24 mouse cellular contexts compared by ENCODE assay signal in the genomic region with DNA sequence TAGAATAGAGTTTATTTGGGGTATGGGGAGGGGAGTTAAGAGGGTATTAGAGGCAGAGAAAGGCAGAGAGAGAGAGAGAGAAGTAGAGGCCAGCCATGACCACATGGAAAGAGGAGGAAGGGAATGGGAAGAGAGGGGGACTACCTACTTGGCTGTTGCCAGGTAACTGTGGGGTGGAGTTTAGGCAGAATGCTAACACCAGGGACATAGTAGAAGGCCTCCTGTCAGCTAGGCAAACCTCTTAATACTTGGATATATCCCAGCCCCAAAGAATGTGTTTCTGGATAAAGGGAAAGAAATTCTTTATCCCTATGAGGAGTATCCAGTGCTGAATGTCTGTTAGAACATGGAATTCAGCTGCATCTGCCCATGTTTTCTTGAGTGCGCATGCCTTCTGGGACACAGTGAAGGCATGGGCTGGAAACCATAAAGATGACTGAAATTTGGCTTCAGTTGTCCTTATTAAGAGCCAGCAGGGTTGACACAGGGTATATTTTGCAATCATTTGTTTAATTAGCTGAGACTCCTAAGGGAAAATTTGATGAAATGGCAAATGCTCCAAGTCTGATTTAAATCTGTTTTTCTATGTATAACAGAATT.
DNase-seq lines count a peak whose midpoint lies in the region; ATAC-seq and TF ChIP-seq lines count a peak whose summit lies in the region.
"Had no signal": no experiment of that assay in that cellular context is flagged by ENCODE, and none has a peak within 500 bp of the region (broad histone marks: within the 10 kb centered on the region; RNA-seq: fewer than 3 reads in every experiment).

No protein-coding gene starts in this region.

- 49% methylated on average over 1 of the region's 1 CpGs for WGBS in forebrain, postnatal 0 days
- WGBS in forebrain, embryonic 13.5 days: 84% methylated on average over 1 of the region's 1 CpGs
- 85% methylated on average over 1 of the region's 1 CpGs for WGBS in lung, embryonic 14.5 days
- 90% methylated on average over 1 of the region's 1 CpGs for WGBS in midbrain, postnatal 0 days
- 91% methylated on average over 1 of the region's 1 CpGs for WGBS in midbrain, embryonic 14.5 days

- H3K4me1 ChIP-seq in forebrain, postnatal 0 days (ENCODE audit: insufficient read depth): no peaks in the 10 kb centered on the region
- H3K4me1 ChIP-seq in forebrain, embryonic 13.5 days: no peaks in the 10 kb centered on the region
- no peaks in the 10 kb centered on the region for H3K4me1 ChIP-seq in lung, embryonic 14.5 days (ENCODE audit: insufficient read depth)
- H3K4me1 ChIP-seq in midbrain, postnatal 0 days (ENCODE audit: insufficient read depth, low read length): no peaks in the 10 kb centered on the region
- no peaks in the 10 kb centered on the region for H3K4me1 ChIP-seq in midbrain, embryonic 14.5 days (ENCODE audit: control insufficient read depth, insufficient read depth, low read length)
- H3K4me1 ChIP-seq: liver, embryonic 15.5 days had no signal

- no peaks in the 10 kb centered on the region for H3K36me3 ChIP-seq in forebrain, postnatal 0 days (ENCODE audit: insufficient read depth)
- no peaks in the 10 kb centered on the region for H3K36me3 ChIP-seq in forebrain, embryonic 13.5 days (ENCODE audit: poor library complexity, severe bottlenecking)
- H3K36me3 ChIP-seq in lung, embryonic 14.5 days (ENCODE audit: insufficient read depth): no peaks in the 10 kb centered on the region
- H3K36me3 ChIP-seq in midbrain, postnatal 0 days (ENCODE audit: insufficient read depth, low read length): no peaks in the 10 kb centered on the region
- no peaks in the 10 kb centered on the region for H3K36me3 ChIP-seq in midbrain, embryonic 14.5 days (ENCODE audit: control insufficient read depth, insufficient read depth, low read length)
- H3K36me3 ChIP-seq: G1E; heart, embryonic 15.5 days; kidney, embryonic 15.5 days; limb, embryonic 13.5 days; liver, embryonic 15.5 days had no signal

- H3K27ac ChIP-seq in forebrain, postnatal 0 days (ENCODE audit: low read depth, low read length): no peak overlapping the region
- no peak overlapping the region for H3K27ac ChIP-seq in forebrain, embryonic 13.5 days
- no peak overlapping the region for H3K27ac ChIP-seq in lung, embryonic 14.5 days (ENCODE audit: low read depth)
- no peak overlapping the region for H3K27ac ChIP-seq in midbrain, postnatal 0 days (ENCODE audit: low read depth, low read length)
- H3K27ac ChIP-seq in midbrain, embryonic 14.5 days (replicated peaks; ENCODE audit: low read depth, low read length): no peak overlapping the region
- H3K27ac ChIP-seq in gastrocnemius, adult 2 months: no peak overlapping the region
- H3K27ac ChIP-seq: heart, embryonic 15.5 days; kidney, embryonic 15.5 days; limb, embryonic 13.5 days; liver, embryonic 15.5 days had no signal

- intact Hi-C loops in gastrocnemius, adult 2 months (cut with DNase I): no loop called here

- no peaks in the 10 kb centered on the region for H3K9me3 ChIP-seq in forebrain, postnatal 0 days (ENCODE audit: low read length)
- H3K9me3 ChIP-seq in forebrain, embryonic 13.5 days (replicated peaks): no peaks in the 10 kb centered on the region
- H3K9me3 ChIP-seq in lung, embryonic 14.5 days (ENCODE audit: low read depth, low read length): no peaks in the 10 kb centered on the region
- no peaks in the 10 kb centered on the region for H3K9me3 ChIP-seq in midbrain, postnatal 0 days (ENCODE audit: low read length)
- H3K9me3 ChIP-seq in midbrain, embryonic 14.5 days (ENCODE audit: control insufficient read depth, low read length): no peaks in the 10 kb centered on the region
- H3K9me3 ChIP-seq: G1E; heart, embryonic 15.5 days; kidney, embryonic 15.5 days; limb, embryonic 13.5 days; liver, embryonic 15.5 days had no signal

- no peak overlapping the region for H3K4me3 ChIP-seq in forebrain, postnatal 0 days (ENCODE audit: low read depth, low read length)
- H3K4me3 ChIP-seq in forebrain, embryonic 13.5 days: no peak overlapping the region
- no peak overlapping the region for H3K4me3 ChIP-seq in lung, embryonic 14.5 days (ENCODE audit: low read depth, low read length)
- H3K4me3 ChIP-seq in midbrain, postnatal 0 days (ENCODE audit: low read depth, low read length): no peak overlapping the region
- H3K4me3 ChIP-seq in midbrain, embryonic 14.5 days (replicated peaks; ENCODE audit: low read depth, low read length): no peak overlapping the region
- no peak overlapping the region for H3K4me3 ChIP-seq in gastrocnemius, adult 2 months
- H3K4me3 ChIP-seq: erythroblast, embryonic 14.5 days; heart, embryonic 15.5 days; kidney, embryonic 15.5 days; limb, embryonic 13.5 days; liver, embryonic 15.5 days had no signal

- no peak overlapping the region for H3K4me2 ChIP-seq in forebrain, postnatal 0 days (ENCODE audit: low read depth)
- no peak overlapping the region for H3K4me2 ChIP-seq in forebrain, embryonic 13.5 days
- H3K4me2 ChIP-seq in lung, embryonic 14.5 days: no peak overlapping the region
- no peak overlapping the region for H3K4me2 ChIP-seq in midbrain, postnatal 0 days (ENCODE audit: low read depth, low read length, poor library complexity, severe bottlenecking)
- H3K4me2 ChIP-seq in midbrain, embryonic 14.5 days (ENCODE audit: low read length): no peak overlapping the region
- H3K4me2 ChIP-seq: heart, embryonic 15.5 days; kidney, embryonic 15.5 days; limb, embryonic 13.5 days; liver, embryonic 15.5 days; midbrain, embryonic 11.5 days had no signal

- no peak; the same call in 1 of the 2 replicates for ATAC-seq in forebrain, postnatal 0 days
- ATAC-seq in forebrain, embryonic 13.5 days: no peak
- ATAC-seq in lung, embryonic 14.5 days (ENCODE audit: insufficient read depth): no peak
- ATAC-seq in midbrain, postnatal 0 days (ENCODE audit: low FRiP score): no peak
- no peak for ATAC-seq in midbrain, embryonic 14.5 days (ENCODE audit: low FRiP score, low TSS enrichment)
- ATAC-seq: Patski had no signal

- no peak for TF ChIP-seq CTCF in forebrain, postnatal 0 days (IDR thresholded peaks at IDR 0.05; ENCODE audit: low read depth)
- TF ChIP-seq CTCF in lung, embryonic 14.5 days (IDR thresholded peaks at IDR 0.05; ENCODE audit: low read depth): no peak
- TF ChIP-seq CTCF in midbrain, postnatal 0 days (IDR thresholded peaks at IDR 0.05): no peak
- TF ChIP-seq CTCF in gastrocnemius, adult 2 months (IDR thresholded peaks at IDR 0.05): no peak

- DNase-seq in forebrain, postnatal 0 days: peak; percentile 15
- peak; percentile 15 for DNase-seq in lung, embryonic 14.5 days
- no peak for DNase-seq in lung, postnatal 14 days
- DNase-seq in midbrain, postnatal 0 days (ENCODE audit: low spot score): peak; percentile 26
- DNase-seq in midbrain, embryonic 14.5 days: no peak
- DNase-seq in gastrocnemius, adult 2 months: no peak
- DNase-seq: adrenal gland, adult 2 months; B cell, adult 2 months; cerebellum, adult 11-12 months; cerebellum, postnatal 10 days; heart, postnatal 36 days; kidney, adult 11 months; kidney, postnatal 36 days; layer of hippocampus, postnatal 36 days had no signal

- H3K27me3 ChIP-seq in forebrain, postnatal 0 days (ENCODE audit: insufficient read depth, low read length): no peaks in the 10 kb centered on the region
- no peaks in the 10 kb centered on the region for H3K27me3 ChIP-seq in forebrain, embryonic 13.5 days
- H3K27me3 ChIP-seq in lung, embryonic 14.5 days (ENCODE audit: insufficient read depth, low read length): no peaks in the 10 kb centered on the region
- no peaks in the 10 kb centered on the region for H3K27me3 ChIP-seq in midbrain, postnatal 0 days (ENCODE audit: insufficient read depth, low read length)
- no peaks in the 10 kb centered on the region for H3K27me3 ChIP-seq in midbrain, embryonic 14.5 days (ENCODE audit: control insufficient read depth, insufficient read depth, low read length)
- H3K27me3 ChIP-seq: CH12.LX; heart, embryonic 15.5 days; kidney, embryonic 15.5 days; limb, embryonic 13.5 days; liver, embryonic 15.5 days had no signal

- no peak overlapping the region for H3K9ac ChIP-seq in forebrain, postnatal 0 days
- no peak overlapping the region for H3K9ac ChIP-seq in forebrain, embryonic 13.5 days
- no peak overlapping the region for H3K9ac ChIP-seq in lung, embryonic 14.5 days
- H3K9ac ChIP-seq in midbrain, postnatal 0 days (replicated peaks; ENCODE audit: low read length, poor library complexity, severe bottlenecking): no peak overlapping the region
- H3K9ac ChIP-seq in midbrain, embryonic 14.5 days (replicated peaks; ENCODE audit: low read length): no peak overlapping the region
- H3K9ac ChIP-seq: heart, embryonic 15.5 days; kidney, embryonic 15.5 days; limb, embryonic 13.5 days; liver, embryonic 15.5 days had no signal

Comparison
In these comparisons a context has a peak if more than half of its experiments do, and no peak if none do; other contexts are left out.
1. DNase-seq: peak in forebrain, postnatal 0 days (single experiment), lung, embryonic 14.5 days (single experiment) and midbrain, postnatal 0 days (single experiment); none in lung, postnatal 14 days (single experiment), midbrain, embryonic 14.5 days (single experiment) and gastrocnemius, adult 2 months (single experiment).